Mouse (Mus musculus): ENCODE results near the gene Rilp. TPM values are rescaled to one million over a fixed set of nuclear protein-coding genes. Genes with fewer than 3 reads are reported as not detected.

Gene Rilp
- total RNA-seq, 2 experiments from 2014 or later, result 1.7 to 3.1 TPM

DNA sequence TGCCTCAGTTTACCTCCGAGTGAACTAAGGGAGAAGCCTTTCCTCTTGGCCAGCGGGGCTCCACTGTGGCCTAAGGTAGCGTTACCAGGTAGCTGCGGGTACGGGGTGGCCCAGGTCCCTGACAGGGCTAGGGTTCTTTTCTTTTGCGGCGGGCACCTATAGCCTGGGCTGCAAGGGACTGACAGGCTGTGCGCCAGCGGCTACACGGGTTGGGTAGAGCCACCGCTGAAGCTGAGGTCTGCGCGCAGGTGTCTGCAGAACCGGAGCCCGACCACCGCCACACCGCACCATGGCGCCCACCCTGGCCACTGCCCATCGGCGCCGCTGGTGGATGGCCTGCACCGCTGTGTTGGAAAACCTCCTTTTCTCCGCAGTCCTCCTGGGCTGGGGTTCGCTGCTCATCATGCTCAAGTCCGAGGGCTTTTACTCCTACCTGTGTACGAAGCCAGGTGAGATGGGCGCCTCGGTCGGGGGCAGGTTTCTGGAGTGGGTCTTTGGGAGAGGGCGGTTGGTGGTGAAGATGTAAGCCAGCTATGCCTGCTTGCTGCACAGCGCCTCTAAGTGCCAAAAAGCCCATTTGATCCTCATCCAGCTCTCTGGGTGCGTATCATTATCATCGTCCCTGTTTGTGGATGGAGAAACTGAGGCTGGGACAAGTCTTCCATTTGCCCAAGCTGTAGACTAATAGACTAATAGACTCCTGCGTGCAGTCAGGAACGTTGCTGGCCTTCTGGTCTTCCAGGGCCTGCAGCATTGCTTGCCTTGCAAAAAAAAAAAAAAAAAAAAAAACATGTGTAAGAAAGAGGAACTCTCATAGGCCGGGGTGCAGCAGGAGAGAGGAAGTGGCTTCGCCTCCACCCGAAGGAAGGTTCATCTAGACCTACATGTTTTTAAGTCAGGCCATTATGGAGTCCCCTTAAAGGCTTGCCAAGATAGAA, 22.7 kb downstream of the Rilp start:
- DNase-seq (ENCODE audit: extremely low spot score in 1 of 2, low spot score in 1 of 2), result peak in 1 of 2 experiments; percentile 42

DNA sequence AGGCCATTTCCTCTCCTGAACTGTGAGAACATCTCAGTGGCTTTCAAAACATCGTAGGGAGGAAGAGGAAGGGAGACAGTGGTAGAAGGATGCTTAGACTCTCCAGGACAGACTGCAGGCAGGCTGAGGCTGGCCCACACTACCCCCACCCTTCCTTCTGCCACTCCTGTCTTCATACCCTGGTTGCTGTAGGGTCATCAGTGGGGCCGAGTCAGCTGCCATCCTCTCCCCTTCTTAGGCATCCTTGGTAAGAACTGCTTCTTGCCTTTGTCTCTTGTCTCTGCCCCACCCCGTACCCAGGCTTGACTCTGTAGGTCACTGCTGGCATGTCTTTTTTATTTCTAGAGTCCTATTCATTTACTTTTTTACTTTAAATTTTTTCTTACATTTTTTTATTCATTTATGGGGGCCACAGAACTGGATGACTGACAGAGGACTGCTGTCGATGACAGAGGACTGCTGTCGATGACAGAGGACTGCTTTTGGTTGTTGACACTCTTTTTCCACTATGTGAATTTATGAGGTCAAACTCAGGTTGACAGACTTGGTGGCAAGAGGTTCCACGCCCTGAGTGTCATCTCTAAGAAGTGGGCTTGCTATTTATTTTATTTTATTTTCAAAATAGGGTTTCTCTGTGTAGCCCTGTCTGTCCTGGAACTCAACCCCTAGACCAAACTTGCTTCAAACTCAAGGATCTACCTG, 23.6 kb downstream of the Rilp start:
- no peak for DNase-seq (ENCODE audit: extremely low spot score in 1 of 2, low spot score in 1 of 2)

DNA sequence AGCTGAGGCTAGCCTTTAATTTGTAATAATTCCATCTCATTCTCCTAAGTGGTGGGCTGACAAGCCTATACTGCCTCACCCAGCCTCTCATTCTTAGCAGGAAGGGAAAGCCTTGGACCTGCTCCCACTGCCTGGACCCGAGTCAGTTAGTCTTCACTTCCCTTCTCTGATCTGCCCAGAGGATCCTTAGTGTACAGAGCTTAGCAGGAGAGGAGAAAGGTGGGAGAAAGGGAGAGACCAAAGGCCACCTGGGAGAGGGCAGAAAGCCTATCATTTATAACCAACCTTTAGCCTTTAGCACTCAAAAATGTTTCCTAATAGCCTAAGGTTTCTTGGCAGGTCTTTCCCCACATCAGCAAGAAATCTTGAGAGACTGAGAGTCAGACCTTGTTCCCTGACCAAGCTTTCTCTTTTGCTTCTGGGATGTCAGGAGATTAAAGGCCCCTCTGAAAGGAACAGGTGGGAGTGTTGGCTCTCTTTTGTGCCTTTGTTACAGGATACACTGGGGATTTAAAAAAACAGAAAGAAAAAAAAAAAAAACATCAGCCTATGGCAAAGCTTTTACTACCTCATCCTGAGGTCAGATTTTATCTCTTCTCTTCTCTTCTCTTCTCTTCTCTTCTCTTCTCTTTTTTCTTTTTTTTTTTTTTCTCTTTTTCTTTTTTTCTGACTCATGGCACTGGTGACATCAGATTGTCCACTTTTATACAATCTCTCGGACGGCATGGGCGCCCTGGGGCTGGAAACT, 24.6 kb downstream of the Rilp start:
- DNase-seq (ENCODE audit: extremely low spot score in 1 of 2, low spot score in 1 of 2), result no peak

DNA sequence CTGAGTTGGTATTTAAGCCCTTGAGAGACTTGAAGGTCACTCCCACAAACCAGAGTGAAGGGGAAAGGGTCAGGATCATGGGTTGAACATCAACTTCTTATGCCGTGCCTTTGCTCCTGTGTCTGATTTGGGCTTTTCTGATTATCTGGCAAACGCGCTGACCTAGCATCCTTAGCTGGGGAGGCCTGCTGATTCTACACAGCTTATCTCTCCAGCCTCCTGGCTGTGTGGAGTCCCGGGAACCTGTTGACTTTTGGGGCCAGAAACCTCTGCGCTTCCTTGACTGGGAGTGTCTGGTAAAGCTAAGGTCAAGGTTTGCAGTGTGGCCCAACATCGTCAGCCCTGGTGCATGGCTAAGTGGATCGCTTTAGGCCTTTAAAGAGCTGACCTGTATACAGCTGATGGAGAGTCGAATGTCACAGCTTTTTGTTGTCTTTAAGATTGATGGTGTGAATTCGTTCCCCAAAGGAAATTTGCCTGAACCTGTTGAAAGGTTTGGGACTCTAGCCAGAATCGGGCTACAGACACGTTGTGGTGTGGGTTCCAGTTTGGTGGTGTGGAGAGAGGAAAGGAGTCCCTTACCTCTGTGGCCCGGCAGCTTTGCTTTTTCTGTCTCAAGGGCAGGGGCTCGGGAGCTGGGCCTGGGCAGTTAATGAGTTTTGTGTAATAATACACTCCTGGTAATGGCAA, 25.4 kb downstream of the Rilp start:
- DNase-seq (ENCODE audit: extremely low spot score in 1 of 2, low spot score in 1 of 2), result no peak

DNA sequence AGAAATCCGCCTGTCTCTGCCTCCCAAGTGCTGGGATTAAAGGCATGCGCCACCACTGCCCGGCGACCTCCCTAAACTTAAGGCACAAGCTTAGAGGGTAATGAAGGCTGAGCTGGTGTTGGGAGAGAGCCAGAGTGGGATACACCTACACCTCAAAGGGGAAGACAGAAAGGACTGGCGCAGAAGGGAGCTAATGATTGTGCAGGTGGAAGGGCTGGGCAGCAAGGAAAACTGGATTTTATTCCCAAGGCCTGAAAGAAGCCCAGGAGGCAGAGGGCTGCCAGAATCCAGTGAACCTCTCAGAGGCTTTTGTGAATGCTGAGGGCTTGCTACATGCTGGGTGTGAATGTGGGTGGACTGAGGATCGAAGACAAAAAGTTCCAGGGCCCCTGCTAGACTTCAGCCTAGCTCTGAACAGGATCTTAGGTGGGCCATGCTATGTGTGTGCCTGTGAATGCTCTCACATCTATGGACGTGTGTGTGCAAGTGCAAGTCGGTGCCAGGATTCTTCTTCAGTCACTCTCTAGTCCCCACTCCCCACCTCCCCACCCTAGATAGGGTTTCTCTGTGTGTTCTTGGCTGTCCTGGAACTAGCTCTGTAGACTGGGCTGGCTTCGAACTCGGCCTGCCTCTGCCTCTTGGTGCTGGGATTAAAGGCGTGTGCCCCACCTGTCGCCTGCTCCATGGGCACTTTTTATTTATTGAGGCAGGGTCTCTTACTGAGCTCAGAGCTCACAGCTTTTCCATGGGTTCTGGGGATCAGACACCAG, 26.5 kb downstream of the Rilp start:
- no peak for DNase-seq (ENCODE audit: extremely low spot score in 1 of 2, low spot score in 1 of 2)

DNA sequence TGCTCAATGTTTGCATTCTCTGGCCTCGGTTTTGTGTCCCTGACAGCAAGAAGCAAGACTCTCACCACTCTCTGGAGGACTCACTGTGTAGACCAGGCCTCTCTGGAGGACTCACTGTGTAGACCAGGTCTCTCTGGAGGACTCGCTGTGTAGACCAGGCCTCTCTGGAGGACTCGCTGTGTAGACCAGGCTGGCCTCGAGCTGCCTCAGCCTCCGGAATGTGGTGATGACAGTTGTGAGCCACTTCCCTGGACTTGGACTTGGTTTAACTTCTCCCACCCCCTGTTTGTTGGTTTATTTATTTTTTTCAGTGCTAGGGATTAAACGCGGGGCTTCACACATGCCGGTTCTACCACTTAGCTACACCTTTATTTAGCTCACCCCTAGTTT, 27.1 kb downstream of the Rilp start:
- DNase-seq (ENCODE audit: extremely low spot score in 1 of 2, low spot score in 1 of 2), result no peak

DNA sequence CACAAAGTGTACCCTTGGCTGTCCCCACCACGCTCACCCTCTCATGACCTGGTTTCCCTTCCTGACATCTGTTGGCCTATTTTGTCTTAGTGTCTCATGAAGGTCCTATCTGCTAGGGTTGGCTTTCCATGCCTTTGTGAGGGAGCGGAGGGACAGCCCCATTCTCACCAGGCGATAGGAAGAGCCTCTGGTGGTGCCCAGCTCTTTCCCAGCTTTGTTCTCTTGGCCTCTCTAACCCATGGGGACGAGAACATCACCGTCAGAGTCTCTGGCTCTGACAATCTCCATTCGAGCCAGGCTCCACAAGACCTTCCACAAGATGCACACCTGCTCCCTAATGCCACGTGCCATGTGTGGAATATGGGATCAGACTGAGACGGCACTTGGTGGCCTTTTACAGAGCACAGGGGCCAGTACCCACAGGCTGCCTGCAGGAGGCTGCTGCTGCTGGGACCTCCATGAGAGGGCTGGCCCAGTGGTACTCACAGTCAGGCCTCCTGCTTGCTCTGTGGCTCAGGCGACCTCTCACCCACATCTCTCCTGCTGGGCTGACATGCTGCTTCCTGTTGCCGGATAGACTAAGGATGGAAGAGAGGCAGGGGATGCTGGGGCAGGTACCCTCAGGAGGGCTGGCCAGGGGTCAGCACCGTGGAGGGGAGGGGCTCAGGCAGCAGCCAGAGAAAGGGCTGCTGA, 27.7 kb downstream of the Rilp start:
- DNase-seq (ENCODE audit: extremely low spot score in 1 of 2, low spot score in 1 of 2), result no peak

DNA sequence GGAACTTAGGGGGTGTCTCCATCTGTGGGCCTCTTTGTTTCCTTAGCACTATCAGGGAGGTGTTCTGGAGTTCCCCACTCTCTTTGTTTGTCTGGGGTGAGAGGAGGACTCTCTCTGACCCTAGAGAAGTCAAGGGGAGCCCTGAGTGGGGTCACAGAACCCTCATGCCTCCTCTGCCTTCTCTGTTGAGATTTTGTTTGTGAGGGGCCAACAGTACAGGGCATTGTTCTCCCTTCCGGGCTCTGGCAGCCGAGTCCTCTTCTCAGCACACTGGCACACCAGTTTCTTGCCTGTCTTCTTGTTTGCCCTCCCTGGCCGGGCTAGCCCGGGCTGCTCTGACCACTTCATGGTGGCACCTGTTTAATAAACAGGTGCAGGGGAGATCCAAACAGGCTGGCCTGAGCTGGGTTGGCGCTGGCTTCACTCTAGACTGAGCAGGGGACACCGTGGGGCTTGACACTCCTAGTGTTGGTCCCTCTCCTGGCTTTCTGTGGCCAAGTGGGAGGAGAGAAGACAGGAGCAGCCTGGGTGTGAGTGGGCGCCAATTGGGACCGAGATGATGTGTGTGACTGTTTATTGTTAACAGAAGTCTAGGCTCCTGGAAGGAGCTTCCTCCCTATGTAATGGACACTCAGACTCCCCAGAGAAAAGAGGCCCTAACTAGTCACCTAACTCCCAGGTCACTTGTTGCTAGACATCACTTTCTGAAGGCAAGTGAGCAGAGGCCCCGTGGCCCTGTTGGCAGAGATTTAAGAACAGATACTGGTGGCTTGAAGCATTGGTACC, 28.5 kb downstream of the Rilp start:
- no peak for DNase-seq (ENCODE audit: extremely low spot score in 1 of 2, low spot score in 1 of 2)

DNA sequence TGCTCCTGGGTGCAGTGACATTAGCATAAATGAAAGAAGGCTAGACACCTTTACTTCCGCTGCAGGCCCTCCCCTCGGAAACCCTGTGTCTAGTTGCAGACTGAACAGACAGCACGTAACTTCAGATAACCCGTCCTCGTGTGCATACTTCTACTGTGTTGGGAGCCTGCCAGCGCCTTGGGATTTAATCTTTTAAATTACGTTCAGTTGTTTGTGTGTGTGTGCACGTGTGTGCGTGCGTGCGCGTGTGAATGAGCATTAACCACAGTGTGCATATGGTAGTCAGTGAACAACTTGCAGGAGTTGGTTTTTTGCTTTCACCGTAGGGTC, 29.0 kb downstream of the Rilp start:
- no peak for DNase-seq (ENCODE audit: extremely low spot score in 1 of 2, low spot score in 1 of 2)

DNA sequence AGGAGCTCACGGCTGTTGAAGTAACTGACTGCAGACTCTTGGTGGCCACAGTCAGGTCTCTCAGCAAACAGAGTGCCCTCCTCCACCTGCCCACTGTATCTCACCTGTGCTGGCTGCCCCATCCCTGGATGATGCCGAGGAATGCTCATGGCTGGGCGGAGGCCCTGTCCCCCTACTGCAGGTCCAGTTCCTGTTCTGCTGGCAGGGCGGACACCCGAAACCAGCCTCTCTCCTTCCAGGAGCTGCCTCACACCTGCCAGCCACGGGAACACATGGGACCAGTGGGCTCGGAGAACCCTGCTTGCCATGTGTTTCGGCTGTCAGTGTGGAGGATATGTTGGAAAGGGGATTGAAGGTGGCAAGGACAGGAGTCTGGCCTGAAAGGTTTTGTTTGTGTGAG, 30.3 kb downstream of the Rilp start:
- no peak for DNase-seq (ENCODE audit: extremely low spot score in 1 of 2, low spot score in 1 of 2)

DNA sequence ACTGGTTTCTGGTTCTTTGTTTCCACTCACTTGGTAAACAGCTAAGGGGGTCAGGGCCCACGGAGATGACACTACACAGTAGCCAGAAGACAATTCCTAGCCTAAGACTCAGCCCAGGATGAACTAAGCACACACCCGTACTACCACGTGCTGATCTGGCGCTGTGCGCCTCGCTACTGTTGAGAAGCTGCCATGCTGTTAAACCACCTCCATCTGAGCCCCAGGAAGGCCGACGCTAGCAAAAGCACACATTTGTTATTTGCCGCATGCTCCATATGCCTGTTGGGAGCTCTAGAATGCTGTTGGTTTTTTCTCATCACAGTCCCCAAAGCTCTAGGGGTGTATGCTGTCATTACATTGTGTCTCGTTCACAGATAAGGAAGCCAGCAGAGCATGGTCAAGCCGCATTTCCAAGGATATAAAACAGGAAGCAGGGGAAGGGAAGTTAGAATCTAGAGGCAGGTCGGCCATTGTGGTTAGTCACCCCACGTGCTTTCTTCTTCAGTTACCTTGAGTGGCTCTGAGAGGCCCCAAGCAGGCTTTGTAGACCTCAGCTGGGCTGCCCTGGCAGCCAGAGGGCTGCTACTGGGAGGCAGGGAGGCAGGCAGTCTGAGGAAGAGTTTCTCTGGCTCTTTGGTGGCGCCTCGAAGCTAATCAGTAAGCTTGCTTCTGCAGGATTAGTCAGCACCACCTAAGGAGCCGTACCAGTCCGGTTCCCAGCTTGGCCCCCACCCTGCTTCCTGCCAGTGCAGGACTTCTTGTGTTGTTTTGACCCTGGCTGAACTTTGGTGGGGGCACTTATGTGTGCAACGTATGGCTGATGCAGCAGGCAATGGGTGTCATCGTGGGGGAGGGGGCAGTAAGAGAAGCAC, 31.1 kb downstream of the Rilp start:
- DNase-seq (ENCODE audit: extremely low spot score in 1 of 2, low spot score in 1 of 2), result no peak

DNA sequence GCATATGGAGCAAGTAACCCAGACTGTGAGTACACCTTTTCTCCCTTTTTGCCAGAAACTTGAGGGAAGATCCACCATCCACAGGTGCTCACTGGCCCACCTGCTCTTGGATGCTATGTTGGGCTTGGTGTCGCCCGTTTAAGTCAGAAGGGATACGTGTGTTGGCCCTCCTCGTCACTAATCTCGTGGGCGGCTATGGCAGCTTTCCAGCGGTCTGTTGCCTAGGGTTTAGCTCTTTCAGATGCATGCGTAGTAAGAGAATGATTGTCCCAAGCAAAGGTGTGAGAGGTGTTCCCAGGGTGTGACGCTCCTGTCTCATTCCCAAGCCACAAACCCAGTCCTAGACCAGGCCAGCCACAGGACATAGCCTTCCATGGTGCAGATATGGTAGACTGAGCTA, 34.8 kb downstream of the Rilp start:
- DNase-seq (ENCODE audit: extremely low spot score in 1 of 2, low spot score in 1 of 2), result no peak

DNA sequence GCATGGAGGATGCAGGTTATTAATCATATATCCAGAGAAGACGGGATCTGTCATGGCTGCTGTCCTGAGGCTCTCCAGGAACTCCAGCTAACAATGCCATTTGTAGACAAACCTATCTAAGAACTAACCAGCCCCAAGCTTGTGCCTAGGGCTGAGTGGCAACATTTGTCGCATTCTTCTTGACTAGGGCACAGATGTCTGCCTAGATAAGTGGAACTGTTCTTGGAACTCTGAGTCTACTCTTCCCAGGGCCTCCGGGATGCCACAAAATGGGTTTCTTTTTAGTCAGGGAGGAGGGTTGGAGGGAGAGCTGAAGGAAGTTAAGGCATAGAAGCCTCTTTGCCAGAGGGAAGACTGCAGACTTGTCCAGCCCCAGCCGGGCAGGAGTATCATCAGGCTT, 36.2 kb downstream of the Rilp start:
- DNase-seq (ENCODE audit: extremely low spot score in 1 of 2, low spot score in 1 of 2), result no peak

DNA sequence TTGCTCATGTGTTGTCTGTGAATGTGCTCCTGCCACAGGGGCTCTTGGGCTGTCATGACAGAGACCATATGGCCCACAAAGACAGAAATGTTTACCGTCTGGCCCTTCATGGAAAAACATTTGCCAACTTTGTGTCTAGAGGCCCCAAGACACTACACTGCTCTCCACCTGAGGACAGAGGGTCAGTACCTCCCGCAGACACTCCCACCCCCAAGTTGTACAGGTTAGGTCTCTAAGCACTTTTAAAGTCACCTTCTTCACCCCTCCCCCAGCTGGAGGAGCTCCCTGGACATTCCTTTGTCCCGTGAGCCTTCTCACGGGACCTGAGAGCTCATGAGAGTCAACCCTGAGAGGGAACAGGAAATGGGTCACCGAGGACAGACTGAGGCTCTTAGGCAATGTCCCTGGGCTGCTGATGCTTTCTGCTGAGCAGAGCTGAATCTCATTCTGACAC, 39.8 kb downstream of the Rilp start:
- no peak for DNase-seq (ENCODE audit: extremely low spot score in 1 of 2, low spot score in 1 of 2)

DNA sequence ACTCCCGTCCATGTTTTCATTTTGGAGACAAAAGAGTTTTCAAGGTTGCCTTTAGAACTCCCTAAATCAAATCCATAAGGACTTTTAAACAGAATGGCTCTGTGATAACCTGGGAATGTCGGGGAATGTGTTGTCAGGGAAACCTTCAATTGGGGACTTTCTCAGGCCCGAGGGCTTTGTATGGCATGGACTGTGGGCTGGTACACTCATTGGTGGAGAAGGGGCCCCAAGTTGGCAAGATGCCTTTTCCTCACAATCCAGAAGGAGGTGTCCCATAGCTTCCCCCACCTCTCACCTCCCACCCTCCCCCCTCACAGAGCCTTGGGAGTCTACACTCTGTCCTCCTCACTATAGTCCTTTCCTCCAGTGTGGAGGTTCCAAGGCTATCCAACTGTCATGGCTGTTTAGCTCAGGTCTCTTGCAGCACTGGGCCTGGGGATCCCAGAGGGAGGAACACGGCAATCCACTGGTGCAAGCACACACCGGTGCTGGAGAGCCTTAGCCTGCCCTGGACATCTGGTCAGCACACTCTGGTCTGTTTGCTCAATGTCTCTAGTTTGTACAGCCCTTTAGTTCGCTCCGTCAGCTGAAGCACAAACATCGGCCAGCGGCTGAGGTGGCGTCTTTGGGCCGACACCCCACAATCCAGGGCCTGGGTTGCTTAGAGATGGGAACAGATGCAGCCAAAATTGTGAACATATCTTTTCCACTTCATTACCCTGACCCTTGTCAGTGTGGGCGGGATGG, 40.5 kb downstream of the Rilp start:
- no peak for DNase-seq (ENCODE audit: extremely low spot score in 1 of 2, low spot score in 1 of 2)

DNA sequence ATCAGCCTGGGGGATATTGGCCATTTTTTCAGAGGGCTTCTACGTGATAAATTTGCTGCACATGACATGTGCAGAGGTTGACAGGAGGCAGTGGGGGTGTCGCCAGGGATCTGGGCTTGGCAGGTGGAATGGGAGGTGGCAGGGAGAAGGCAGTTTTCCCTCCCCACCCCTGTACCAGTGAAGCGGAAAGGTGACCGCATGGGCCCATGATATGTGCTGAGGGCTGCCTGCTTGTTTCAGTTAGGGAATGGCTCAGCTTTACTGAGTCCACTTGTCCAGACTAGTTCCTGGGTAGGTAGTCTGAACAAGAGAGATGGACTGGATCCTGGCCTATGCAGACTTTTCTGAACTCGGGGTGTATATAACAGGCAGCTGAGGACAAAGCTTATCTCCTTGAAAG, 41.4 kb downstream of the Rilp start:
- no peak for DNase-seq (ENCODE audit: extremely low spot score in 1 of 2, low spot score in 1 of 2)

DNA sequence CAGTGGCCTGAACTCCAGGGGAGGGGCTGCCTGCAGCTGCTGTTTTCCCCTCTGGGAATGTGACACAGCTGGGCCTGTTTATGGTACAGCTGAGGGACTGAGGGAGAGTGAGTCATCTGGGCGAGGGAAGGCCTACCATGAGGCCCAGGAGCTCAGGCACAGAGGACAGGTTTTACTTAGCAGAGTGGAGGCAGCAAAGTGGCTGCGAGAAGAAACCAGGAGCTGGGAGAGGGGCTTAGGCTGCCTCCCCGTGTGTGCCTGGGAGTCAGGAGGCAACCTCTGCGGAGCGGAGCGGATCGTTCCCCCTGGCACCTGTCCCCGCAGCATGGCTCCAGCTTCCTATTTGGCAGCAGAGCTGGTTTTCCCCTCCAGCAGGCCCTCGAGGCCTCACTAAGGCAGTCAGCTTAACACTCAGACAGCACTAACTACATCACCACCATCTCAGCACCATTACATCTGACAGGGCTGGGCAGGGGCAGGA, 42.1 kb downstream of the Rilp start:
- DNase-seq (ENCODE audit: extremely low spot score in 1 of 2, low spot score in 1 of 2), result no peak

Measured in layer of hippocampus, postnatal 25 days (tissue).